Mouse (Mus musculus) urinary bladder, postnatal 4 days (tissue): ENCODE data around the gene Acap2.

ENCODE experiments used
- DNase-seq, 2 experiments: peaks; one replicate each; pipeline ENCODE4 v3.0.0; 2021 to 2022; ENCODE audit warnings: low spot score in 2 of 2

The Acap2 gene

GRCm38 (mm10) chr16:31048194-31048593, 152.9 kb downstream of the Acap2 start:
- DNase-seq = no peak

- no peak for DNase-seq
These were observed 153.7 kb downstream of the Acap2 start for GRCm38 (mm10) chr16:31047186-31047898.

GRCm38 (mm10) chr16:31046217-31046659, 154.8 kb downstream of the Acap2 start:
- no peak for DNase-seq

GRCm38 (mm10) chr16:31045211-31045610, 155.8 kb downstream of the Acap2 start:
- no peak for DNase-seq

GRCm38 (mm10) chr16:31043136-31043535, 157.9 kb downstream of the Acap2 start:
- DNase-seq = no peak
